Mouse (Mus musculus) hindbrain, embryonic 16.5 days (tissue): Measurements from ENCODE around the gene Cyb5b. TPM values are rescaled to one million over a fixed set of nuclear protein-coding genes. Genes with fewer than 3 reads are reported as not detected.

ENCODE experiments used
- ATAC-seq: fragments of 200-750 bp; cut with Nextera tagmentation; 2 replicates; pipeline ENCODE4 v1.8.0; 2017; ENCODE audit warnings: moderate TSS enrichment, moderate library complexity
- H3K27ac ChIP-seq: fragments of 300-500 bp; sonication (generic); 2 replicates; pipeline ENCODE4 v1.5.1; 2014; ENCODE audit warnings: low read depth, mild to moderate bottlenecking, control low read depth, low read length, moderate library complexity
- H3K27me3 ChIP-seq: fragments of 300-500 bp; sonication (generic); replicated peaks from 2 replicates; pipeline ENCODE4 v1.6.1; 2014; ENCODE audit warnings: low read length; ENCODE audit not compliant: control insufficient read depth, insufficient read depth
- H3K36me3 ChIP-seq: fragments of 300-500 bp; sonication (generic); 2 replicates; pipeline ENCODE4 v1.6.1; 2014; ENCODE audit warnings: mild to moderate bottlenecking, low read length, moderate library complexity, mixed read lengths; ENCODE audit not compliant: control insufficient read depth, insufficient read depth
- H3K4me1 ChIP-seq: fragments of 300-500 bp; sonication (generic); 2 replicates; pipeline ENCODE4 v1.6.1; 2014; ENCODE audit warnings: low read depth, low read length; ENCODE audit not compliant: control insufficient read depth, insufficient read depth
- H3K4me2 ChIP-seq: fragments of 300-500 bp; sonication (generic); 2 replicates; pipeline ENCODE4 v1.6.1; 2014; ENCODE audit warnings: mild to moderate bottlenecking, low read length, control low read depth, moderate library complexity
- H3K4me3 ChIP-seq: fragments of 300-500 bp; sonication (generic); 2 replicates; pipeline ENCODE4 v1.5.1; 2014; ENCODE audit warnings: mild to moderate bottlenecking, low read length, control low read depth, moderate library complexity
- H3K9ac ChIP-seq: fragments of 300-500 bp; sonication (generic); 2 replicates; pipeline ENCODE4 v1.6.1; 2014; ENCODE audit warnings: low read depth, mild to moderate bottlenecking, control low read depth, low read length, moderate library complexity
- H3K9me3 ChIP-seq: fragments of 300-500 bp; sonication (generic); 2 replicates; pipeline ENCODE4 v1.6.1; 2014; ENCODE audit warnings: mild to moderate bottlenecking, low read length, moderate library complexity; ENCODE audit not compliant: control insufficient read depth
- whole genome bisulfite sequencing: fragments of 180-500 bp; shearing (Covaris S2); extraction: QIAGEN DNeasy Blood & Tissue Kit; methylation state at CpG from one replicate; pipeline ENCODE4 v1.1.7; 2014; 5-methylcytosine and 5-hydroxymethylcytosine counted together
- polyA plus RNA-seq: library from polyadenylated mRNA; unstranded; fragments of >200 nt; fragmentation: Nextera tagmentation; extraction: Ambion mirVana; gene quantifications from 2 replicates; pipeline ENCODE4 v1.2.1, GENCODE M21; 2015

Cyb5b gene
- polyA plus RNA-seq, 1 experiment from 2014 or later: 98.8 TPM

- Histone ChIP-seq H3K9ac (no peak overlapping the region), H3K4me2 (no peak overlapping the region)
These were observed 36.1 kb upstream of the Cyb5b start for GRCm38 (mm10) chr8:107114150-107115007.

GRCm38 (mm10) chr8:107115008-107115320 is 35.5 kb upstream of the Cyb5b start:
- H3K27ac ChIP-seq: no peak overlapping the region
- H3K9me3 ChIP-seq: no peaks in the 10 kb centered on the region
- no peak overlapping the region for H3K9ac ChIP-seq
- H3K27me3 ChIP-seq: no peaks in the 10 kb centered on the region
- H3K36me3 ChIP-seq: no peaks in the 10 kb centered on the region
- H3K4me3 ChIP-seq: no peak overlapping the region
- 78% methylated on average over 10 of the region's 10 CpGs for WGBS
- no peak for ATAC-seq
- H3K4me2 ChIP-seq: no peak overlapping the region
- no peaks in the 10 kb centered on the region; the same call in 1 of the 2 replicates for H3K4me1 ChIP-seq

More at GRCm38 (mm10) chr8:107114150-107115007, 36.1 kb upstream of the Cyb5b start:
- Histone ChIP-seq H3K27ac (no peak overlapping the region), H3K36me3 (no peaks in the 10 kb centered on the region), H3K9me3 (no peaks in the 10 kb centered on the region), H3K4me1 (no peaks in the 10 kb centered on the region; the same call in 1 of the 2 replicates), H3K27me3 (no peaks in the 10 kb centered on the region), H3K4me3 (no peak overlapping the region)
- ATAC-seq: no peak
- 55% methylated on average over 19 of the region's 19 CpGs for WGBS

- Histone ChIP-seq H3K4me1 (no peaks in the 10 kb centered on the region; the same call in 1 of the 2 replicates), H3K36me3 (no peaks in the 10 kb centered on the region), H3K9me3 (no peaks in the 10 kb centered on the region), H3K4me3 (no peak overlapping the region), H3K27me3 (no peaks in the 10 kb centered on the region), H3K9ac (no peak overlapping the region), H3K4me2 (no peak overlapping the region), H3K27ac (no peak overlapping the region)
- WGBS: 15% methylated on average over 11 of the region's 11 CpGs
- ATAC-seq: no peak
These were observed 34.4 kb upstream of the Cyb5b start for GRCm38 (mm10) chr8:107116023-107116422.

- Histone ChIP-seq H3K27ac (no peak overlapping the region), H3K27me3 (no peaks in the 10 kb centered on the region), H3K9ac (no peak overlapping the region), H3K9me3 (no peaks in the 10 kb centered on the region), H3K4me3 (no peak overlapping the region), H3K4me1 (no peaks in the 10 kb centered on the region; the same call in 1 of the 2 replicates), H3K4me2 (no peak overlapping the region), H3K36me3 (no peaks in the 10 kb centered on the region)
- 40% methylated on average over 2 of the region's 2 CpGs for WGBS
- no peak for ATAC-seq
These were observed 33.4 kb upstream of the Cyb5b start for GRCm38 (mm10) chr8:107117019-107117418.

GRCm38 (mm10) chr8:107118803-107119233 is 31.6 kb upstream of the Cyb5b start:
- Histone ChIP-seq H3K4me2 (no peak overlapping the region), H3K4me3 (no peak overlapping the region), H3K27me3 (no peaks in the 10 kb centered on the region), H3K4me1 (peaks cover 3% of the 10 kb centered on the region), H3K27ac (no peak overlapping the region), H3K9ac (no peak overlapping the region), H3K9me3 (no peaks in the 10 kb centered on the region), H3K36me3 (no peaks in the 10 kb centered on the region)
- ATAC-seq: no peak
- 58% methylated on average over 7 of the region's 7 CpGs for WGBS

- Histone ChIP-seq H3K4me2 (no peak overlapping the region), H3K9ac (no peak overlapping the region; the same call in 1 of the 2 replicates), H3K9me3 (no peaks in the 10 kb centered on the region), H3K27ac (no peak overlapping the region), H3K4me3 (no peak overlapping the region), H3K4me1 (peaks cover 3% of the 10 kb centered on the region), H3K36me3 (no peaks in the 10 kb centered on the region), H3K27me3 (no peaks in the 10 kb centered on the region)
- ATAC-seq: no peak
- 75% methylated on average over 9 of the region's 9 CpGs for WGBS
These were observed 31.0 kb upstream of the Cyb5b start for GRCm38 (mm10) chr8:107119412-107119811.

GRCm38 (mm10) chr8:107120806-107121205 is 29.6 kb upstream of the Cyb5b start:
- Histone ChIP-seq H3K9ac (no peak overlapping the region), H3K4me3 (no peak overlapping the region), H3K27me3 (no peaks in the 10 kb centered on the region), H3K4me2 (no peak overlapping the region), H3K27ac (no peak overlapping the region), H3K9me3 (no peaks in the 10 kb centered on the region), H3K36me3 (no peaks in the 10 kb centered on the region), H3K4me1 (peaks cover 3% of the 10 kb centered on the region)
- ATAC-seq: no peak

GRCm38 (mm10) chr8:107121681-107122291 is 28.7 kb upstream of the Cyb5b start:
- WGBS: 85% methylated on average over 7 of the region's 7 CpGs
- Histone ChIP-seq H3K4me3 (no peak overlapping the region), H3K9ac (no peak overlapping the region), H3K4me2 (no peak overlapping the region), H3K9me3 (no peaks in the 10 kb centered on the region), H3K27ac (no peak overlapping the region), H3K36me3 (no peaks in the 10 kb centered on the region), H3K4me1 (peaks cover 3% of the 10 kb centered on the region), H3K27me3 (no peaks in the 10 kb centered on the region)
- ATAC-seq: no peak

GRCm38 (mm10) chr8:107123063-107123614 is 27.3 kb upstream of the Cyb5b start:
- Histone ChIP-seq H3K4me2 (no peak overlapping the region), H3K9me3 (no peaks in the 10 kb centered on the region), H3K4me1 (peaks cover 3% of the 10 kb centered on the region), H3K27ac (no peak overlapping the region; the same call in 1 of the 2 replicates), H3K27me3 (no peaks in the 10 kb centered on the region), H3K4me3 (no peak overlapping the region), H3K36me3 (no peaks in the 10 kb centered on the region), H3K9ac (no peak overlapping the region)
- 24% methylated on average over 9 of the region's 9 CpGs for WGBS
- ATAC-seq: no peak
